Mouse (Mus musculus) limb, embryonic 12.5 days (tissue): Measurements from ENCODE around the gene Plxnc1. TPM values are rescaled to one million over a fixed set of nuclear protein-coding genes. Genes with fewer than 3 reads are reported as not detected.

ENCODE experiments used
- ATAC-seq: fragments of 200-750 bp; cut with Nextera tagmentation; 2 replicates; pipeline ENCODE4 v1.8.0; 2017; ENCODE audit warnings: low read depth, moderate TSS enrichment; ENCODE audit not compliant: insufficient number of reproducible peaks, insufficient read depth, low FRiP score, low TSS enrichment
- H3K27ac ChIP-seq: fragments of 300-500 bp; sonication (generic); 2 replicates; pipeline ENCODE4 v1.5.1; 2016; ENCODE audit warnings: mild to moderate bottlenecking, moderate library complexity
- H3K27me3 ChIP-seq: fragments of 300-500 bp; sonication (generic); 2 replicates; pipeline ENCODE4 v1.6.1; 2016; ENCODE audit warnings: mild to moderate bottlenecking, moderate library complexity
- H3K36me3 ChIP-seq: fragments of 300-500 bp; sonication (generic); 2 replicates; pipeline ENCODE4 v1.6.1; 2016; ENCODE audit warnings: mild to moderate bottlenecking, moderate library complexity
- H3K4me1 ChIP-seq: fragments of 300-500 bp; sonication (generic); replicated peaks from 2 replicates; pipeline ENCODE4 v1.6.1; 2016
- H3K4me2 ChIP-seq: fragments of 300-500 bp; sonication (generic); 2 replicates; pipeline ENCODE4 v1.6.1; 2016; ENCODE audit warnings: mild to moderate bottlenecking, moderate library complexity
- H3K4me3 ChIP-seq: fragments of 300-500 bp; sonication (generic); replicated peaks from 2 replicates; pipeline ENCODE4 v1.5.1; 2016; ENCODE audit warnings: mild to moderate bottlenecking
- H3K9ac ChIP-seq: fragments of 300-500 bp; sonication (generic); replicated peaks from 2 replicates; pipeline ENCODE4 v1.6.1; 2016; ENCODE audit warnings: mild to moderate bottlenecking, moderate library complexity
- H3K9me3 ChIP-seq: fragments of 300-500 bp; sonication (generic); 2 replicates; pipeline ENCODE4 v1.6.1; 2016; ENCODE audit warnings: mild to moderate bottlenecking, moderate library complexity
- WGBS: fragments of 180-500 bp; shearing (Covaris S2); methylation state at CpG from one replicate; pipeline ENCODE4 v1.1.7; 2016; 5-methylcytosine and 5-hydroxymethylcytosine counted together
- polyA plus RNA-seq: library from polyadenylated mRNA; unstranded; fragments of >200 nt; fragmentation: Nextera tagmentation; extraction: Ambion mirVana; gene quantifications from 2 replicates; pipeline ENCODE4 v1.2.1, GENCODE M21; 2016

Gene Plxnc1
- polyA plus RNA-seq, 1 experiment from 2014 or later = 1.3 TPM

- WGBS = 80% methylated on average over 17 of the region's 17 CpGs
- no peak for ATAC-seq
Measured at GRCm38 (mm10) chr10:94818781-94819665, 125.6 kb downstream of the Plxnc1 start.

DNA sequence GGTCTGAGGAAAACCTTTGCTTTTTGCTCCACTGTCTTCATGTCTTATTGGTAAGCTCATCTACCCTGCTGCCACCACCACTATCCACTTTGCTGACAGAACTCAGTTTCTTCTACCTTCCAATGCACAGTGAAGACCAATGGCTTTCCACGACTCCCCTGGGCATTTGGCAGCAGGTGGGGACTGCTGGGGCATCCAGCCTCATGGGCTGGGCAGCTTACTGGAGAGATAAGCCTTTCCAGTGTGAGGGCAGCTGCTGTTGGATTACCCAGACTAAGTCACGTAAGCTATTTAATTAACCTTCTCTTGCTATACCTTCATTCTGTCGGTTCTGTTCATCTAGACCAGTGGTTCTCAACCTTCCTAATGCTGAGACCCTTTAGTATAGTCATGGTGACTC, 126.5 kb downstream of the Plxnc1 start:
- peaks cover 20% of the 10 kb centered on the region for H3K4me1 ChIP-seq
- H3K9me3 ChIP-seq = no peaks in the 10 kb centered on the region
- ATAC-seq = no peak
- H3K4me3 ChIP-seq = no peak overlapping the region
- no peak overlapping the region for H3K9ac ChIP-seq
- H3K27me3 ChIP-seq = no peaks in the 10 kb centered on the region
- WGBS = 89% methylated on average over 3 of the region's 3 CpGs
- no peak overlapping the region for H3K27ac ChIP-seq
- H3K4me2 ChIP-seq = no peak overlapping the region
- no peaks in the 10 kb centered on the region for H3K36me3 ChIP-seq

More at GRCm38 (mm10) chr10:94818781-94819665, 125.6 kb downstream of the Plxnc1 start:
- Histone ChIP-seq H3K4me1 (peaks cover 25% of the 10 kb centered on the region), H3K27ac (no peak overlapping the region), H3K9me3 (no peaks in the 10 kb centered on the region), H3K9ac (no peak overlapping the region), H3K4me2 (no peak overlapping the region), H3K27me3 (no peaks in the 10 kb centered on the region), H3K4me3 (no peak overlapping the region), H3K36me3 (no peaks in the 10 kb centered on the region)

GRCm38 (mm10) chr10:94811907-94812851, 132.5 kb downstream of the Plxnc1 start:
- no peak overlapping the region for H3K4me2 ChIP-seq
- no peaks in the 10 kb centered on the region for H3K36me3 ChIP-seq
- H3K4me1 ChIP-seq = peaks cover 15% of the 10 kb centered on the region
- WGBS = 63% methylated on average over 17 of the region's 17 CpGs
- no peak overlapping the region for H3K9ac ChIP-seq
- H3K9me3 ChIP-seq = no peaks in the 10 kb centered on the region
- H3K27ac ChIP-seq = no peak overlapping the region
- 0 out of 2 replicates have a peak, but pooled peaks cover 10% of the 10 kb centered on the region for H3K27me3 ChIP-seq
- no peak for ATAC-seq
- H3K4me3 ChIP-seq = no peak overlapping the region

GRCm38 (mm10) chr10:94809946-94810472, 134.6 kb downstream of the Plxnc1 start:
- peaks cover 4% of the 10 kb centered on the region; the same call in 1 of the 2 replicates for H3K4me1 ChIP-seq
- H3K9ac ChIP-seq = no peak overlapping the region
- H3K4me3 ChIP-seq = no peak overlapping the region
- H3K4me2 ChIP-seq = no peak overlapping the region
- H3K9me3 ChIP-seq = no peaks in the 10 kb centered on the region
- H3K27ac ChIP-seq = no peak overlapping the region
- WGBS = 78% methylated on average over 7 of the region's 7 CpGs
- no peaks in the 10 kb centered on the region for H3K36me3 ChIP-seq
- ATAC-seq = no peak
- H3K27me3 ChIP-seq = 0 out of 2 replicates have a peak, but pooled peaks cover 10% of the 10 kb centered on the region

- Histone ChIP-seq H3K36me3 (no peaks in the 10 kb centered on the region), H3K9ac (no peak overlapping the region), H3K4me3 (no peak overlapping the region), H3K27ac (no peak overlapping the region), H3K4me2 (no peak overlapping the region), H3K27me3 (0 out of 2 replicates have a peak, but pooled peaks cover 10% of the 10 kb centered on the region), H3K9me3 (no peaks in the 10 kb centered on the region), H3K4me1 (no peaks in the 10 kb centered on the region; the same call in 1 of the 2 replicates)
- ATAC-seq = no peak
- WGBS = 39% methylated on average over 6 of the region's 6 CpGs
Measured at GRCm38 (mm10) chr10:94808275-94808674, 136.4 kb downstream of the Plxnc1 start.

GRCm38 (mm10) chr10:94807323-94807722, 137.3 kb downstream of the Plxnc1 start:
- Histone ChIP-seq H3K27ac (no peak overlapping the region), H3K9ac (no peak overlapping the region), H3K4me2 (no peak overlapping the region), H3K9me3 (no peaks in the 10 kb centered on the region), H3K4me1 (no peaks in the 10 kb centered on the region; the same call in 1 of the 2 replicates), H3K27me3 (0 out of 2 replicates have a peak, but pooled peaks cover 5% of the 10 kb centered on the region), H3K36me3 (no peaks in the 10 kb centered on the region), H3K4me3 (no peak overlapping the region)
- WGBS = 78% methylated on average over 7 of the region's 7 CpGs
- no peak for ATAC-seq

DNA sequence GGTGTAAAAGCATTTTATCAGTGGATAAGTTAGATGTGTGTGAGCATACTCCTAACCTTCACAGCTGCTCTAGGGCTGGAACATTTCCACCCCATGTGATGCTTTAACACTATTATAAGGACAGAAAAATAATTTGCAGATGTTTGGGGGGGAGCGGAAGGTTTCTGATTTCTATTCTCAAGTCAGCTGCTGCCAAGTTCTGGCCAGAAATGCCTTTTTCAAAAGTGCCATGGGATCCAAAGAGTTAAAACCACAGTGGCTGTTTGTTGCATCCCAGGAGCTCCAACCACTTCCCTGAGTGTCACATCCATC, 139.8 kb downstream of the Plxnc1 start:
- no peak overlapping the region for H3K9ac ChIP-seq
- 84% methylated on average over 1 of the region's 1 CpGs for WGBS
- H3K4me3 ChIP-seq = no peak overlapping the region
- H3K4me1 ChIP-seq = no peaks in the 10 kb centered on the region; the same call in 1 of the 2 replicates
- 0 out of 2 replicates have a peak, but pooled peaks cover 4% of the 10 kb centered on the region for H3K27me3 ChIP-seq
- no peak overlapping the region for H3K27ac ChIP-seq
- H3K4me2 ChIP-seq = no peak overlapping the region
- no peaks in the 10 kb centered on the region for H3K9me3 ChIP-seq
- no peak for ATAC-seq
- no peaks in the 10 kb centered on the region for H3K36me3 ChIP-seq

DNA sequence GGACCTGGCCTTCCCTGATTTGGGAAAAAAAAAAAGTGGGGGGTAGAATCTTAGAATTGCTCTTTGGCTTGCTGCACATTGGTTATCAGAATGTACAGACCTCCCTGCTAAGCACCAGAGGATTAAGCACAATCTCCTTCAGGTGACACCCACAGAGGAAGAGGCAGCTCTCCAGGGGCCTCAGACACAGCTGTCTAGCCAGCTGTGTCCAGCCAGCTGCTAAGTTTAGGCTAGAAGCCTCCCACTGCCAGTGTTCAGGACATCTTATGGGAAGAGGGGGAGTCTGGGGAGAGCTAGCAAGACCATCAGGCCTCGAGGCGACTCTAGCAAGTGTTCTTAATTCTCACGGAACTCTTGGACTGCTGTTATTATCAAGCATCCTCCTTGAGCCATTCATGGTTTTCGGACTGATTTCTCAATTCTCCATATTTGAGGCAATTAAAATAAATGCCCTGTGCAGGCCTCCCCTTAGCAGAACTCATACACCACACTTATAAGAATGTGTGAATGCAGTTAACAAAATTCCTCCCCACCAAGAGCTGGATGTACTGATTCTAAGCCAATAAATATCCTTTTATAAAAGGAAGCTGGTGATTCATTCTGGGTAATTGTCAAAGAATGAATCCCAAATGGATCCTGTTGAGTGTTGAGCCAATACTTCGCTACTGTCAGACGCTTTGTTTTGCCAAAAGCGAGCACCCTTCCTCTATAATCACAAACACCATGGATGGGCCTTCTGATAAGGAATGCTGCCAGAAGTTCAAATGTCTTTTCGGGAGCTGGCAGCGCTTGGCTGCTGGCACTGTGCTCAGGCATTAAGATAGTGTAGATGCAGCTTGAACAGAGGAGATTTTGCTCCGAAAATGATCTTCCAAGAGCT, 140.4 kb downstream of the Plxnc1 start:
- Histone ChIP-seq H3K9me3 (no peaks in the 10 kb centered on the region), H3K9ac (no peak overlapping the region), H3K27me3 (no peaks in the 10 kb centered on the region), H3K36me3 (no peaks in the 10 kb centered on the region), H3K4me3 (no peak overlapping the region), H3K4me2 (no peak overlapping the region), H3K4me1 (no peaks in the 10 kb centered on the region; the same call in 1 of the 2 replicates), H3K27ac (no peak overlapping the region)
- 82% methylated on average over 10 of the region's 10 CpGs for WGBS
- ATAC-seq = no peak

DNA sequence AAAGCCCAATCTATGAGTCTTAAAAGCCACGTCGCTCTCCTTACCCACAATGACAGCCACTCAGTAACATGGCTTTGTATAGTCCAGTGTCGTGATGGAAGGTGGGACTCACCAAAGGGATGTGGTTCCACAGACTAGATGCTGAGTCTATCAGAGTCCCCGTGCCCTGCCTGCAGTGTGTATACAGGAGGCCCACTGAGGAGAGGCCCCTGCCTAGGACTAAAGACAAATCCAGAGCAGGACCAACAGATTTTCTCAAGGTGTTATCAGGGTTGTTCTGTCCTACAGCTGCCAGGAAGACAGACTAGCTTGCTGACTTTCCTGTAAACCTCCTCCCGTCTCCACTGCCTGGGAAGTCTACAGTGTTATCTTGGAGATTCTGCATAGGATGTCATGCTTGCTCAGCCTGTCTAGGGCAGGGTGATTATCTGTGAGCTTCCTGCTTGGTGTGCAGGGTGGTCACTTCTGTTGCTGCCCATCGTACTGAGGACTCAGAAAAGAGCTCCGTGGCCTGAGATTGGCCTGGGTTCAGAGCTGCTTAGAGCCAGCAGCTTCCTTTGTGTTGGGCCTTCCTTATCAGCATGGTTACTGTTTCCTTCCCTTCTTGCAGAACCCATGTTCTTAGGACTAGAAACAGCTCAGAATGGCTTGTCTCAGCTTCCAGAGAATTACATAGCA, 143.8 kb downstream of the Plxnc1 start:
- 88% methylated on average over 7 of the region's 7 CpGs for WGBS

More for the DNA sequence above, 143.8 kb downstream of the Plxnc1 start:
- no peak overlapping the region for H3K9ac ChIP-seq
- no peaks in the 10 kb centered on the region for H3K36me3 ChIP-seq
- H3K27ac ChIP-seq = no peak overlapping the region
- H3K9me3 ChIP-seq = no peaks in the 10 kb centered on the region
- no peaks in the 10 kb centered on the region for H3K27me3 ChIP-seq
- no peaks in the 10 kb centered on the region for H3K4me1 ChIP-seq
- H3K4me2 ChIP-seq = no peak overlapping the region
- ATAC-seq = no peak
- no peak overlapping the region for H3K4me3 ChIP-seq
